Mouse (Mus musculus) stomach, embryonic 14.5 days (tissue): ENCODE results near the gene Gnb2. TPM values are rescaled to one million over a fixed set of nuclear protein-coding genes. Genes with fewer than 3 reads are reported as not detected.

Experiments used
- ATAC-seq: fragments of 200-750 bp; cut with Nextera tagmentation; 2 replicates; pipeline ENCODE4 v1.8.0; 2017; ENCODE audit warnings: low read depth, moderate TSS enrichment; ENCODE audit not compliant: insufficient number of reproducible peaks, insufficient read depth, low FRiP score
- H3K27ac ChIP-seq: fragments of 300-500 bp; sonication (generic); 2 replicates; pipeline ENCODE4 v1.5.1; 2014; ENCODE audit warnings: mild to moderate bottlenecking, low read length, moderate library complexity, mixed read lengths
- H3K27me3 ChIP-seq: fragments of 300-500 bp; sonication (generic); 2 replicates; pipeline ENCODE4 v1.6.1; 2014; ENCODE audit warnings: low read length, control low read depth, mixed read lengths; ENCODE audit not compliant: control insufficient read depth, insufficient read depth
- H3K36me3 ChIP-seq: fragments of 300-500 bp; sonication (generic); 2 replicates; pipeline ENCODE4 v1.6.1; 2014; ENCODE audit warnings: mild to moderate bottlenecking, control low read depth, low read length, moderate library complexity, mixed read lengths; ENCODE audit not compliant: control insufficient read depth, insufficient read depth
- H3K4me1 ChIP-seq: fragments of 300-500 bp; sonication (generic); 2 replicates; pipeline ENCODE4 v1.6.1; 2014; ENCODE audit warnings: low read length, control low read depth, mixed read lengths; ENCODE audit not compliant: control insufficient read depth, insufficient read depth
- H3K4me2 ChIP-seq: fragments of 300-500 bp; sonication (generic); replicated peaks from 2 replicates; pipeline ENCODE4 v1.6.1; 2014; ENCODE audit warnings: low read depth, low read length, control low read depth
- H3K4me3 ChIP-seq: fragments of 300-500 bp; sonication (generic); 2 replicates; pipeline ENCODE4 v1.5.1; 2014; ENCODE audit warnings: low read depth, low read length, control low read depth
- H3K9ac ChIP-seq: fragments of 300-500 bp; sonication (generic); replicated peaks from 2 replicates; pipeline ENCODE4 v1.6.1; 2014; ENCODE audit warnings: low read depth, mild to moderate bottlenecking, control low read depth, low read length, moderate library complexity, mixed read lengths
- H3K9me3 ChIP-seq: fragments of 300-500 bp; sonication (generic); 2 replicates; pipeline ENCODE4 v1.6.1; 2016; ENCODE audit warnings: low read depth, low read length, control low read depth; ENCODE audit not compliant: control insufficient read depth
- WGBS: fragments of 180-500 bp; shearing (Covaris S2); extraction: QIAGEN DNeasy Blood & Tissue Kit; methylation state at CpG from one replicate; pipeline ENCODE4 v1.1.7; 2014; 5-methylcytosine and 5-hydroxymethylcytosine counted together
- polyA plus RNA-seq: library from polyadenylated mRNA; unstranded; fragments of >200 nt; fragmentation: Nextera tagmentation; extraction: Ambion mirVana; gene quantifications from 2 replicates; pipeline ENCODE4 v1.2.1, GENCODE M21; 2014

The Gnb2 gene
- polyA plus RNA-seq, 1 experiment from 2014 or later: 404 TPM

DNA sequence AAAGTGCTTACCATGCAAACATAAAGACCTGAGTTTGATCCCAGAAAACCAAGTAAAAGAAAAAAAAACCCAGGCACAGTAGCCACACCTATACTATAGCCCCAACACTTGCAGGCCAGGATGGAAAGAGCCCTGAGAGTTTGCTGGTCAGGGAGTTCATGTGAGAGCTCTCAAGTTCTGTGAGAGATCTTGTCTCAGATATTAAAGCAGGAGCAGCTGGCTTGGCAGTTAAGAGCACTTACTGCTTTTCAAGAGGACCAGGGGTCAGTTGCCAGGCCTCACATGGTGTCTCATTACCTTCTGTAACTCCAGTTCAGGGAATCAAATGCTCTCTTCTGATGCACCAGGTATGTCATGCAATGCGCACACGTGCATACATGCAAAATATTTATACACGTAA, 1.5 kb upstream of the Gnb2 start:
- Histone ChIP-seq H3K9me3 (no peaks in the 10 kb centered on the region), H3K9ac (no peak overlapping the region), H3K4me2 (no peak overlapping the region), H3K27me3 (no peaks in the 10 kb centered on the region), H3K4me3 (no peak overlapping the region), H3K4me1 (0 out of 2 replicates have a peak, but pooled peaks cover 3% of the 10 kb centered on the region), H3K36me3 (peaks cover 6% of the 10 kb centered on the region; the same call in 1 of the 2 replicates), H3K27ac (no peak overlapping the region)
- WGBS: 90% methylated on average over 3 of the region's 3 CpGs
- no peak for ATAC-seq

DNA sequence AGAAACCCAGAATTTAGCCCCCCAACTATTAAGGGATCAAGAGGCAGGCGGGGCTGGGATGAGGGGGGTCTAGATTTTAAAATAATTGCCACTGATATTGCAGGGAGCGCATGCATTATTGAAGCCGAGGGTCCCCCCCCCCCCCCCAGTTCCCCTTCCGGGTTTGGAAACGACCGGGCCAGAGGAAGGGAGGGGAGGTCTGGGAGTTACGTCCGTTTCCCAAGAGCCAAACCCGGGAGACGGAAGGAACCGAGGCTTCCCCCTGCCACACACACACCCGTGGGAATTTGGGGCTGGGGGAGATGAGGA, 548 bp downstream of the Gnb2 start:
- Histone ChIP-seq H3K4me3 (peak overlapping the region; percentile 90), H3K9me3 (no peaks in the 10 kb centered on the region), H3K27ac (peak overlapping the region; percentile 92), H3K4me1 (0 out of 2 replicates have a peak, but pooled peaks cover 4% of the 10 kb centered on the region), H3K4me2 (peak overlapping the region; percentile 91), H3K27me3 (no peaks in the 10 kb centered on the region), H3K36me3 (peaks cover 26% of the 10 kb centered on the region), H3K9ac (peak overlapping the region; percentile 67)
- 0% methylated on average over 10 of the region's 12 CpGs for WGBS
- peak; percentile 31 for ATAC-seq

DNA sequence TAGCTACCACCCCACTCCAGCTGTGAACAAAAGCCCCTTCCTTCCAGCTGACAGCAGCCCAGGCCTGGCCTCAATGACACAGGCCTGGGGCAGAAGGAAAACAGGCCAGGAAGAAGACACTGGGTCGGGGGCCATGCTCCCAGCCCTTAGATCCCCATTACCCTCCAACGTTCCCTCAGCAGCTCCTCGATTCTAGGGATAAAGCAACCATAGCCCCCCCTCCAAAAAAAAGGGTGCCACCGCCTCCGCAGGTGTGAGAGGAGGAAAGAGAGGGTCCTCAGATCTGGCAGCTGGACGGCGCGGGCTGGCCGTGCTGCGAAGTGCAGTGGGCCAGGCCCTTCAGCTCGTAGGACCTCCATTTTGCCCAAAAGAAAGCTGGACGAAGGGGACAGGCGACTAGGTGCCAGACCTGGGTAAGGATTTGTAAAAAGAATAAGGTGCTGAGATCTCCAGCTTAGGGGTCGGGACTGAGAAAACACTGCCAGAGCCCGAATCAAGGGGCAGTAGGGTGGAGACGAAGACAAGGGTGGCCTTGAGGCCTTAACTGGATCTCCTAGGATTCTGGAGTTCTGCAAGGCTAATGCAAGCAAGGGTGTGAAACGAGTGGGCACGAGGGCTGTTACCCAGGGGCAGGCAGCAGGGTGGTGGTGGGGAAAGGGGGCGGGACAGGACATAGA, 1.0 kb downstream of the Gnb2 start:
- 0 out of 2 replicates have a peak, but pooled peaks have one; percentile 0 for ATAC-seq
- no peaks in the 10 kb centered on the region for H3K27me3 ChIP-seq
- peak overlapping the region; percentile 92 for H3K27ac ChIP-seq
- peak overlapping the region; percentile 67 for H3K9ac ChIP-seq
- no peaks in the 10 kb centered on the region for H3K9me3 ChIP-seq
- H3K4me1 ChIP-seq: 0 out of 2 replicates have a peak, but pooled peaks cover 4% of the 10 kb centered on the region
- peak overlapping the region; percentile 91 for H3K4me2 ChIP-seq
- H3K4me3 ChIP-seq: peak overlapping the region; percentile 90
- H3K36me3 ChIP-seq: peaks cover 30% of the 10 kb centered on the region
- under 1% methylated on average over 19 of the region's 19 CpGs for WGBS

DNA sequence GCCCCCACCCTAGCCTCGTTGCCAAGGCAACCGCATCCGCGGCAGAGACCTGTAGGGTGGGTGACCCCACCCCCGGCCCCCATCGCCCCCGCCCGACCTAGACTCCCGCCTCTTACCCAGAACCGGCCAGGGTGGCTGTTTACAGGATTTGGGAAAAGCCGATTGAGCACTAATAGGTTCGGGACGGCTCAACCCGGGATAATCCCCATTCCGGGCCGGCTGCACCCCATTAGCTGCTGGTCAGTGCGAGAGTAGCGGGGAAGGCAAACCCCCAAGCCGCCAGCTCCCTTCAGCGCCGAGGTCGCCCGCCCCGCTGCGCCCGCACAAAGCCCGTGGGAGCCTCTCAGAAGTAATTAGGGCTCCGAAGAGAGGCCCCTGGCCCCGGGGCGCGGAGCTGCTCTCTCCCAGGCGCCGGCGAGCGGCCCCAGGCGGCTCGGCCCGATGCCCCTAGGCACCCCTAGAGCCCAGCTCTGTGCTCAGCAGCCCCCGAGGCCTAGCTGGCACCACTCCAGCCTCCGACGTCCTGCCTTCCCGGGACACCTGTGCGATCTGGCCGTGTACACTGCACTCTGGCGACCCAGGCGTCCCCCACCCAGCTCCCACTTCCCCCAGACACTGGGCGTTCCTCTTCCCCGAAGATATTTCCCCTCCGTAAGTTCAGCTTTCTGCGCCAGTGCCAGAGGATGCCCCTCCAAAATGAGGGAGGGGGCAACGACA, 1.7 kb downstream of the Gnb2 start:
- Histone ChIP-seq H3K4me3 (peak overlapping the region; percentile 90), H3K4me1 (0 out of 2 replicates have a peak, but pooled peaks cover 4% of the 10 kb centered on the region), H3K27ac (peak overlapping the region; percentile 92), H3K36me3 (peaks cover 37% of the 10 kb centered on the region), H3K4me2 (peak overlapping the region; percentile 91), H3K9me3 (no peaks in the 10 kb centered on the region), H3K9ac (peak overlapping the region; percentile 67), H3K27me3 (no peaks in the 10 kb centered on the region)
- under 1% methylated on average over 50 of the region's 51 CpGs for WGBS
- ATAC-seq: no peak; the same call in none of the 2 replicates

DNA sequence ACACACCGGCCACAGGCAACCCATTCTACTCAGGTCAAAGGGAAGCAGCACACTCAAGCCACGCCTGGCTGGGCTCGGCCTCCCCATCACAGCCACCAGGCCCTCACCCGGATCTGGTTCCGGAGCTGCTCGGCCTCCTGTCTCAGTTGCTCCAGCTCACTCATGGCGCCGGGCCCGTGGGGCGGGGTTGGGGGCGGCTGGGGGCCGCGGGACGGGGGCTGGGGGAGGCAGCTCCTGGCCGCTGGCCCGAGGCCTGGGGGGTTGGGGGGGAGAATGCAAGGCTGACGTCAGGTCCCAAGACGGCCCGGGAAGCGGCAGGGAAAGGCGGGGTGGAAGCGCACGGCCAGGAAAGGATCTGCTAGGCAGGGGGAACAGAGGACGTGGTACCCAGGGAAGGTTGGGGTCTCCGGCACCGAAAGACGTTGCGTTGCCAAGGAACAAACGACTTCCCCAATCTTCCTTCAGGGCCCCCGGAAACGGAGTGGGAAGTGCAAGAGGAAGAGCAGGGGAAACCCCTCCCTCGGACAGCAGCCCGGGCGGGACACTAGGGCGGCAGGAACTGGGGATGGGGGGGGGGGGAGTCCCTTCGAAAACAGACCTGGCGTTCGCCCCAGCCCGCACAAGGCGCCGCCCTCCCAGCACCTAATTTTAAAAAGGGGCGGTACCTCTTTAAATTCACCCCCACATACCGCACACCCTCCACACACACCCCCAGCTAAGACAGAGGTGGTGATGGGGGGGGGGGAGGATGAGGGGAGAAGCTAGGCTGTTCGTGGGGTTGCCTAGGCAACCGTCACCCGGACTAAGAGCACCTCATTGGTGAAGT, 2.5 kb downstream of the Gnb2 start:
- Histone ChIP-seq H3K27ac (peak overlapping the region; percentile 92), H3K4me1 (0 out of 2 replicates have a peak, but pooled peaks cover 6% of the 10 kb centered on the region), H3K4me3 (peak overlapping the region; percentile 90), H3K27me3 (no peaks in the 10 kb centered on the region), H3K4me2 (peak overlapping the region; percentile 91), H3K9me3 (no peaks in the 10 kb centered on the region), H3K9ac (peak overlapping the region; percentile 67), H3K36me3 (peaks cover 44% of the 10 kb centered on the region)
- 0% methylated on average over 41 of the region's 46 CpGs for WGBS
- ATAC-seq: peak; percentile 25

DNA sequence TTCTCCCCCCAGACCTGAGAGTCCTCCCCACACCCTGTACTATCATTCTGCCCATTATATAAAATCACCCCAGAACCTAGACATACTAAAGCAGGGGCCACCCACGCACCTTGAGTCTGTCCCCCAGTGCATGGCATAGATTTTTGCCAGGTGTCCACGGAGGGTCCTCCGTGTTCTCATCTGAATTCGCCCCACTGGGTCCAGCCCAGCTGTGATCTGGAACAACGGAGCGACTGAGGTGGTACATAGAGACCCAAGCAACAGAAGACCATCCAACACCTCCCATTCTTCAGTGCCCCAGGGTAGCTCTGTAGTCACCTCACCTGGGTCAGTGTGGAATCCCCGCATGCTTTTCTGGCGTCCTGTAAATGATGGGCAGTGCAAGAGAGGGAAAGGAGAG, 3.2 kb downstream of the Gnb2 start:
- H3K9ac ChIP-seq: peak overlapping the region; percentile 67; the same call in 1 of the 2 replicates
- no peaks in the 10 kb centered on the region for H3K27me3 ChIP-seq
- H3K4me3 ChIP-seq: peak overlapping the region; percentile 90
- H3K9me3 ChIP-seq: no peaks in the 10 kb centered on the region
- H3K4me1 ChIP-seq: 0 out of 2 replicates have a peak, but pooled peaks cover 6% of the 10 kb centered on the region
- no peak for ATAC-seq
- peak overlapping the region; percentile 92; the same call in 1 of the 2 replicates for H3K27ac ChIP-seq
- WGBS: 76% methylated on average over 8 of the region's 8 CpGs
- H3K4me2 ChIP-seq: peak overlapping the region; percentile 91
- peaks cover 50% of the 10 kb centered on the region for H3K36me3 ChIP-seq

DNA sequence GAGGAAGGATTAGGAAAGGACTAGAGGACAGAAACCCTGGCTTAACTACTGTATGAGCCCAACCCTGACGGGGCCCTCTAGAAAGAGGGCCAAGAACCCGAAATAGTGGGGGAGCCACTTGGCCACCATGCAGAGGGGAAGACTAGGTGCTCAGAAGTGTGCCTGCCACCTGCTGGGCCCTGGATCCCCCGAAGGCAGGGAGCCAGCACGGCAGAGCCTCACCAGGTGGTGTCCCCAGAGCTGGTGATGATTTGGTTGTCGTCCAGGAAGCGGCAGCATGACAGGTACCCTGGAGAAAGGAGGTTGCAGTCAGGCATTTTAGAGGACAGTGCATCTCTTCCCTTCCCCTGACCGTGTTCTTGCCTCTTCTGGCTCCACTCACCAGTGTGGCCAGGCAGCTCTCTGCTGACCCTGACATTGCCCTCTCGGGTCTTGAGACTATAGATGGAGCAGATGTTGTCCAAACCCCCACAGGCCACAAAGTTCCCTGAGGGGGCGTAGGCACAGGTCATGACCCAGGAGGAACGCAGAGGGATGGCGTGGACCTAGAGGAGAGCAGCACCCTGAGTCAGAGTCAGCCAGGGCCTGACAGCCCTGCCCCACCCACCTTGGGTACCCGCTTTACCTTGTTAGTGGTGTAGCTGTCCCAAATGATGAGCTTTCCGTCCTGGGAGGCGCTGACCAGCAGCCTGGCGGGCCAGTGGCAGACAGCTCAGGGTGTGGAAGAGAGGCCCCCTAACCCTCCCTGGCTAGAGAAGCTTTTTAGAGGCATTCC, 3.9 kb downstream of the Gnb2 start:
- Histone ChIP-seq H3K4me3 (no peak overlapping the region), H3K9me3 (no peaks in the 10 kb centered on the region), H3K36me3 (peaks cover 56% of the 10 kb centered on the region), H3K27ac (no peak overlapping the region), H3K9ac (no peak overlapping the region), H3K4me1 (0 out of 2 replicates have a peak, but pooled peaks cover 6% of the 10 kb centered on the region), H3K27me3 (no peaks in the 10 kb centered on the region), H3K4me2 (no peak overlapping the region)
- WGBS: 72% methylated on average over 15 of the region's 15 CpGs
- no peak for ATAC-seq
